Mouse (Mus musculus) intestine, postnatal 0 days (tissue): ENCODE results near the gene Smg9. TPM values are rescaled to one million over a fixed set of nuclear protein-coding genes. Genes with fewer than 3 reads are reported as not detected.
A peak's percentile ranks its signal among the peaks of the same experiment; 100 is the strongest.

Source experiments
- ATAC-seq: fragments of 200-750 bp; cut with Nextera tagmentation; 2 replicates; pipeline ENCODE4 v1.8.0; 2017; ENCODE audit warnings: mild to moderate bottlenecking, moderate TSS enrichment, moderate library complexity
- H3K27ac ChIP-seq: fragments of 300-500 bp; sonication (generic); 2 replicates; pipeline ENCODE4 v1.5.1; 2014; ENCODE audit warnings: mild to moderate bottlenecking, low read depth, low read length, moderate library complexity
- H3K27me3 ChIP-seq: fragments of 300-500 bp; sonication (generic); replicated peaks from 2 replicates; pipeline ENCODE4 v1.6.1; 2014; ENCODE audit warnings: low read length, mixed read lengths; ENCODE audit not compliant: control insufficient read depth, insufficient read depth
- H3K36me3 ChIP-seq: fragments of 300-500 bp; sonication (generic); 2 replicates; pipeline ENCODE4 v1.6.1; 2014; ENCODE audit warnings: mild to moderate bottlenecking, moderate library complexity; ENCODE audit not compliant: control insufficient read depth, insufficient read depth
- H3K4me1 ChIP-seq: fragments of 300-500 bp; sonication (generic); replicated peaks from 2 replicates; pipeline ENCODE4 v1.6.1; 2014; ENCODE audit warnings: antibody characterized with exemption, low read length, mixed read lengths; ENCODE audit not compliant: control insufficient read depth, insufficient read depth
- H3K4me2 ChIP-seq: fragments of 300-500 bp; sonication (generic); replicated peaks from 2 replicates; pipeline ENCODE4 v1.6.1; 2014; ENCODE audit warnings: low read depth, mild to moderate bottlenecking, moderate library complexity
- H3K4me3 ChIP-seq: fragments of 300-500 bp; sonication (generic); 2 replicates; pipeline ENCODE4 v1.5.1; 2014; ENCODE audit warnings: low read depth, low read length
- H3K9ac ChIP-seq: fragments of 300-500 bp; sonication (generic); 2 replicates; pipeline ENCODE4 v1.6.1; 2014; ENCODE audit warnings: mild to moderate bottlenecking, low read depth, low read length
- H3K9me3 ChIP-seq: fragments of 300-500 bp; sonication (generic); 2 replicates; pipeline ENCODE4 v1.6.1; 2016; ENCODE audit warnings: mixed run types; ENCODE audit not compliant: control insufficient read depth
- CTCF ChIP-seq: sonication (generic); IDR thresholded peaks from 2 replicates; pipeline ENCODE4 v1.5.1; 2016; ENCODE audit warnings: low read depth, mild to moderate bottlenecking, control low read depth, antibody characterized with exemption, moderate library complexity
- whole genome bisulfite sequencing: fragments of 180-500 bp; shearing (Covaris S2); extraction: QIAGEN DNeasy Blood & Tissue Kit; methylation state at CpG from one replicate; pipeline ENCODE4 v1.1.7; 2014; 5-methylcytosine and 5-hydroxymethylcytosine counted together
- polyA plus RNA-seq: library from polyadenylated mRNA; unstranded; fragments of >200 nt; fragmentation: Nextera tagmentation; extraction: Ambion mirVana; gene quantifications from 2 replicates; pipeline ENCODE4 v1.2.1, GENCODE M21; 2015

Gene Smg9
- polyA plus RNA-seq, 1 experiment from 2014 or later, result 15.1 TPM

DNA sequence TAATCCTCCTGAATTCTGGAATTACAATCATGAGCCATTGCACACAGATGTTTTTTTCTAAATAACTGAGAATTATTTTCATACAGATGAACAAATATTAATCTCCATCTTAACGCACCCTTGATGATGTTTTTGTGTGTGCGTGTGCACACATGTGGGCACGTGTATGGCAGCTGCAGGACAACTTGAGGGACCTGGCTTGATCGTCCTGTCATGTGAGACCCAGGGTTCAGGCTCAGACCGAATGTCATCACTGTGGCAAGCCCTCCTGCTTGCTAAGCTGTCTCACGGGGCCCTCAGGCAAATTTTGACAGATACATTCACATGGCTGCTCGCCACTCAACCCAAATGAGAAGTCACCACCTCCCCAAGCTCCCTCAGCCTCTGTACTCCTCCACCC is 8.9 kb upstream of the Smg9 start:
- no peak overlapping the region for H3K9ac ChIP-seq
- H3K4me3 ChIP-seq, result no peak overlapping the region
- TF ChIP-seq CTCF, result no peak
- H3K27me3 ChIP-seq, result no peaks in the 10 kb centered on the region
- no peak overlapping the region for H3K27ac ChIP-seq
- H3K9me3 ChIP-seq, result no peaks in the 10 kb centered on the region
- no peaks in the 10 kb centered on the region for H3K4me1 ChIP-seq
- WGBS, result 60% methylated on average over 7 of the region's 7 CpGs
- H3K36me3 ChIP-seq, result no peaks in the 10 kb centered on the region
- no peak overlapping the region for H3K4me2 ChIP-seq
- ATAC-seq, result no peak

DNA sequence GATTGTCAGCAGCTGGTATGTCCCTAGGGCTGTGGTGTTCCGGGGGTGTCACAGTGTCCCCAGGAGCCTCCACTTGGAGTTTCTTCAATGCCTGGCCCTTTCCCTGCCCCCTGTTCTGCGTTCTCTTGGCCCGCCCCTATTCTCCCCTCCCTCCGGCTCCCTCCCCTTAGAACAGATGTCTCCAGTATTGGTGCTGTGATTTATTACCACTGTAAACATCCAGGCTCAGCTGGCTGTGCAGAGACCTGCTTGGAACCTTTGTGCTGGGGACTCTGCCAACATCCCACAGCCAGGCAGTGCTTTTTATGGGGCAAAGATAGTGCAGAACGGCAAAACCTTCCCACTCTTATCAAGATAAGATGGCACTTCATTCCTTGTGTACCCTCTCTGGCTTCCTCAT is 8.3 kb upstream of the Smg9 start:
- H3K4me1 ChIP-seq, result no peaks in the 10 kb centered on the region
- WGBS, result 1% methylated on average over 5 of the region's 5 CpGs
- no peak for TF ChIP-seq CTCF
- ATAC-seq, result peak; percentile 72
- no peak overlapping the region for H3K9ac ChIP-seq
- H3K27me3 ChIP-seq, result no peaks in the 10 kb centered on the region
- H3K4me2 ChIP-seq, result no peak overlapping the region; the same call in 1 of the 2 replicates
- H3K4me3 ChIP-seq, result no peak overlapping the region
- no peaks in the 10 kb centered on the region for H3K9me3 ChIP-seq
- H3K27ac ChIP-seq, result no peak overlapping the region
- H3K36me3 ChIP-seq, result no peaks in the 10 kb centered on the region

DNA sequence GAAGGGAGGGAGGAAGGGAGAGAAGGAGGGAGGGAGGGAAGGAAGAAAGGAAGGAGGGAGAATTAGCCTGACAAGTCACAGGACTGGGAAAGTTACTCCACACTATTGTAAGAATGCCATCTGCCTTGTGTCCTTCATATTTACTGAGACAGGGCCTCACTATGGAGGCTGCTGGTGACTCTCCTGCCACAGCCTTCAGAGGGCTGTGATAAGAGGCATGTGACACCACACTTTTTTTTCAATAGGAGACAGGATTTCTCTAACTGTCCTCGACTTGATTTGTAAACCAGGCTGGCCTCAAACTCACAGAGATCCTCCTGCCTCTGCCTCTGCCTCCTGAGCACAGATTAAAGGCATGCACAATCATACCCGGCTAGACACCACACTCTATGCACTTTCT is 7.7 kb upstream of the Smg9 start:
- no peaks in the 10 kb centered on the region for H3K27me3 ChIP-seq
- 73% methylated on average over 2 of the region's 2 CpGs for WGBS
- no peaks in the 10 kb centered on the region for H3K9me3 ChIP-seq
- H3K4me1 ChIP-seq, result no peaks in the 10 kb centered on the region
- no peak overlapping the region for H3K9ac ChIP-seq
- no peak overlapping the region for H3K27ac ChIP-seq
- H3K4me2 ChIP-seq, result no peak overlapping the region
- H3K4me3 ChIP-seq, result no peak overlapping the region
- no peak for ATAC-seq
- no peak for TF ChIP-seq CTCF
- no peaks in the 10 kb centered on the region for H3K36me3 ChIP-seq

DNA sequence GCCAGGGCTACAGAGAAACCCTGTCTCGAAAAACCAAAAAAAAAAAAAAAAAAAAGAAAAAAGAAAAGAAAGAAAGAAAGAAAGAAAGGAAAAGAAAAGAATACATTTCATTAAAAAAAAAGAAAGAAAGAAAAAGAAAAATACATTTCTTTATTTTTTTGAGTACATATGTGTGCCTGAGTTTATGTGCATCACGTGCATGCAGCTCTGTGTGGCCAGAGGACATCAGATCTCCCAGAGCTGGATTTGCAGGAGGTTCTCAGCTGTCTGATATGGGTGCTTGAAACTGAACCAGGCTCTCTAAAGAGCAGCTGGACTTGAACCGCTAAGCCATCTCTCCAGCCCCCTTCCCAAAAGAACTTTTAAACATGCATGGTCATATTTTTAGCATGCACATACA is 5.4 kb upstream of the Smg9 start:
- TF ChIP-seq CTCF, result no peak
- 92% methylated on average over 3 of the region's 3 CpGs for WGBS
- H3K27ac ChIP-seq, result no peak overlapping the region

DNA sequence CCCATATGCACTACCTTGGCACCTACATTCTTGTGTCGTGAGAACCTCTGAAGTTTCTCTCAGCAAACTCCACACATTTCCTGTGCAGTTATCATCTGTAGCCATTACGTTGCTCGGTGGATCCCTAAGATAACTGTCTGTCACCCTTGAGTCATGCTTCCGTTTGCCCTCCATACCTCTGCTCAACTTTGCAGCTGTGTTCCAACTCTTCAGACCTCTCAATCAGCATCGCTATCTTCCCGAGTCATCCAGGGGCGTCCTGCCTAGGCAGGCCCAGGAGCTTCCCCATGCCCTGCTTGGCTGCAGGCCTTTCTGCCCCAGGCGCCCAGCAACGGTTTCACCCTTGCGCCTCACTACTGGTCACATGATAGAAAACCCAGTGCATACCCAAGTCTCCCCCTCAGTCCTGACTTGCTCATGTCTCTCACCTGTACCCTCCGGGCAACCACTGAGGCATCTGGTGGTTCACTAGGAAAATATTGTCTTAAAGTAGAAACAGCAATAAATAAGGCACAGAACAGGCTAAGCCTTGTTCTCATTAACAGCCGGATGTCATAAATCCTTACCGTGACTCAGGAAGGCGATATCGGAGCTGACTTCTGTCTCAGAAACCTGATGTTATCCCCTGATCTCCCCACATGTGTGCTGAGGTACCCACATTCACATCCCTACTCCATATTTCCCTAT is 4.8 kb upstream of the Smg9 start:
- no peak overlapping the region for H3K9ac ChIP-seq
- no peak overlapping the region for H3K4me3 ChIP-seq
- H3K27ac ChIP-seq, result no peak overlapping the region
- no peak overlapping the region for H3K4me2 ChIP-seq
- no peaks in the 10 kb centered on the region for H3K36me3 ChIP-seq
- WGBS, result 52% methylated on average over 15 of the region's 15 CpGs
- ATAC-seq, result no peak
- no peaks in the 10 kb centered on the region for H3K4me1 ChIP-seq
- H3K27me3 ChIP-seq, result no peaks in the 10 kb centered on the region
- H3K9me3 ChIP-seq, result no peaks in the 10 kb centered on the region
- no peak for TF ChIP-seq CTCF

More for the DNA sequence above, 5.4 kb upstream of the Smg9 start:
- H3K9ac ChIP-seq, result no peak overlapping the region
- H3K9me3 ChIP-seq, result no peaks in the 10 kb centered on the region
- H3K4me3 ChIP-seq, result no peak overlapping the region
- H3K36me3 ChIP-seq, result no peaks in the 10 kb centered on the region
- ATAC-seq, result no peak
- H3K27me3 ChIP-seq, result no peaks in the 10 kb centered on the region
- H3K4me2 ChIP-seq, result no peak overlapping the region
- no peaks in the 10 kb centered on the region for H3K4me1 ChIP-seq

DNA sequence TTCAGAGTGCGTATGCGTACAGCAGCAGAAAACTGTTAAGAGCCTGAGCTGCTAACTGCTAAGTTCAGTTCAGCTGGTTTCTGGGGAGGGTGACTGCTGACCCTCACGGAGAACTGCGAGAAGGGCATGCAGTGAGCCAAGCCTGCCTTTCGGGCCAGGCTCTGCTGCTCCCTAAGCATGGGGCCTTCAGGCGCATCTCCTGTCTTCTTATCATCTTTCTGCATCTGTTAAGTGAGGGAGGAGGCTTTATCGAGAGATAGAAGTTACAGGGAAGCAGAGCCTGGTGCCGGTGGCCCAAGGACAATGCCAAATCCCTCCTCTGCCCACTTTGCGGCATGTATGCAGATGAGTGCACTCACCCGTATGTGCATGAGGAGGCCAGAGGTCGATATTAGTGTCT is 2.6 kb upstream of the Smg9 start:
- Histone ChIP-seq H3K27ac (no peak overlapping the region), H3K9ac (no peak overlapping the region), H3K27me3 (no peaks in the 10 kb centered on the region), H3K4me2 (no peak overlapping the region), H3K4me3 (no peak overlapping the region), H3K9me3 (no peaks in the 10 kb centered on the region), H3K36me3 (no peaks in the 10 kb centered on the region), H3K4me1 (no peaks in the 10 kb centered on the region)
- ATAC-seq, result no peak
- no peak for TF ChIP-seq CTCF
- 68% methylated on average over 11 of the region's 11 CpGs for WGBS

DNA sequence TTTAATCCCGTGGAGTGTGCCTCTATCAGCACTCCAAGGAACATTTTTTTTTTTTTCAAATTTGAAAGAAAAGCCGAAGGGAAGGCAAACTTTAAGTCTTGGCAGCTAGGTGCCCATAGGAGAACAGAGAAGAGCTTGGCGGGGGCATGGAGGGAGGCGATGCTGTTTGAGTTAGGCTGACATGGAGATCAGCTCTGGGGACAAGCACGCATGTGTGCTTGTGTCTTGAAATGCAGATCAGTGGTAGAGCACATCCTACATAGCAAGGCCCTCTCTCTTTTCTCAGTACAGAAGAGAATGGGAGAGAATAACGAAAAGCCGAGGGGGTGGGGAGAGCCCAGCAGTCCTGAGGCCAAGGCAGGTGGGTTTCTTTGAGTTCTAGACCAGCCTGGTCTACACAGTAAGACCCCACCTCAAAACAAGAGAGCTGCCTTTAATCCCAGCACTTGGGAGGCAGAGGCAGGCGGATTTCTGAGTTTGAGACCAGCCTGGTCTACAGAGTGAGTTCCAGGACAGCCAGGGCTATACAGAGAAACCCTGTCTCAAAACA is 980 bp upstream of the Smg9 start:
- no peak overlapping the region for H3K27ac ChIP-seq
- H3K9me3 ChIP-seq, result no peaks in the 10 kb centered on the region
- WGBS, result 95% methylated on average over 8 of the region's 8 CpGs
- no peak for ATAC-seq
- H3K36me3 ChIP-seq, result peaks cover 5% of the 10 kb centered on the region; the same call in 1 of the 2 replicates
- no peak for TF ChIP-seq CTCF
- H3K4me2 ChIP-seq, result no peak overlapping the region
- H3K4me1 ChIP-seq, result no peaks in the 10 kb centered on the region
- H3K4me3 ChIP-seq, result no peak overlapping the region
- no peaks in the 10 kb centered on the region for H3K27me3 ChIP-seq
- no peak overlapping the region for H3K9ac ChIP-seq
